Mouse (Mus musculus): ENCODE results near the gene Gm29609. TPM values are rescaled to one million over a fixed set of nuclear protein-coding genes. Genes with fewer than 3 reads are reported as not detected.

The Gm29609 gene
- polyA plus RNA-seq, 1 experiment: 2.1 TPM

DNA sequence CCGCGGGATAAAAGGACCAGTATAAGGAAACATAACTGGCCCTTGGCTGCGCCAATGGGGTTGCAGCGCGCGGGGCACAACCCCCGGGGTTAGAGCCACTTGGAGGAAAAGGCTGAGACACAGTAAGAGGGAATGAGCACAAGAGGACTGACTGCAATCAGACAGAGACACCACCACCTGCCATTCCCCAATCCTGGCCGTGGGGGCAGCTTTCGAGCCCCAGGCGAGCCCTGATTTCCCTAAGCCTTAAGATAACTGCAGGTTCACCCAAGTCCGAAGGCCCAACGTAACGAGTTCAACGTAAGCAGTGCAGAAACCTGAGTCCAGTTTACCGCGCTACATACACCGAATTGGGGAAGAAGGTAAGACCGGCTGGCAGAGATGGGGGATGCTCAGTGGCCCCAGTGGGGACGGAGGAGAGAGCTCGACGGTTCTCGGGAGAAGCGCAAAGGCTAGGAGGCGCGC, 378 bp downstream of the Gm29609 start:
- WGBS: under 1% methylated on average over 25 of the region's 25 CpGs
- Histone ChIP-seq H3K27ac (ENCODE audit: insufficient read depth, low read depth, low read length) (peak overlapping the region; percentile 89; the same call in 1 of the 2 replicates), H3K36me3 (ENCODE audit: control insufficient read depth, insufficient read depth, low read length) (no peaks in the 10 kb centered on the region), H3K4me3 (ENCODE audit: insufficient read depth, low read depth, low read length) (peak overlapping the region; percentile 82), H3K4me1 (ENCODE audit: control insufficient read depth, insufficient read depth, low read length) (peaks cover 4% of the 10 kb centered on the region; the same call in 1 of the 2 replicates), H3K27me3 (replicated peaks; ENCODE audit: control insufficient read depth, insufficient read depth, low read length) (no peaks in the 10 kb centered on the region)
- peak; percentile 48 for DNase-seq
- TF ChIP-seq POLR2A (IDR thresholded peaks at IDR 0.05; ENCODE audit: low read depth, low read length) (no peak), CTCF (conservative IDR thresholded peaks at IDR 0.05; ENCODE audit: insufficient read depth, insufficient read length, low read depth, low read length) (no peak)

- no peak overlapping the region for H3K4me3 ChIP-seq (ENCODE audit: insufficient read depth, low read depth, low read length)
- no peaks in the 10 kb centered on the region for H3K27me3 ChIP-seq (replicated peaks; ENCODE audit: control insufficient read depth, insufficient read depth, low read length)
- peaks cover 15% of the 10 kb centered on the region for H3K36me3 ChIP-seq (ENCODE audit: control insufficient read depth, insufficient read depth, low read length)
- WGBS: 92% methylated on average over 4 of the region's 4 CpGs
- no peak overlapping the region for H3K27ac ChIP-seq (ENCODE audit: insufficient read depth, low read depth, low read length)
- H3K4me1 ChIP-seq (ENCODE audit: control insufficient read depth, insufficient read depth, low read length): no peaks in the 10 kb centered on the region
- TF ChIP-seq POLR2A (IDR thresholded peaks at IDR 0.05; ENCODE audit: low read depth, low read length): no peak
- no peak for TF ChIP-seq CTCF (conservative IDR thresholded peaks at IDR 0.05; ENCODE audit: insufficient read depth, insufficient read length, low read depth, low read length)
- DNase-seq: no peak
Measured at GRCm38 (mm10) chr5:31168630-31169029, 11.1 kb downstream of the Gm29609 start.

GRCm38 (mm10) chr5:31164878-31165277, 14.8 kb downstream of the Gm29609 start:
- 95% methylated on average over 1 of the region's 1 CpGs for WGBS
- H3K36me3 ChIP-seq (ENCODE audit: control insufficient read depth, insufficient read depth, low read length): peaks cover 12% of the 10 kb centered on the region
- no peak overlapping the region for H3K4me3 ChIP-seq (ENCODE audit: insufficient read depth, low read depth, low read length)
- H3K27me3 ChIP-seq (replicated peaks; ENCODE audit: control insufficient read depth, insufficient read depth, low read length): no peaks in the 10 kb centered on the region
- no peak for DNase-seq
- no peaks in the 10 kb centered on the region for H3K4me1 ChIP-seq (ENCODE audit: control insufficient read depth, insufficient read depth, low read length)
- H3K27ac ChIP-seq (ENCODE audit: insufficient read depth, low read depth, low read length): no peak overlapping the region
- TF ChIP-seq POLR2A (IDR thresholded peaks at IDR 0.05; ENCODE audit: low read depth, low read length) (no peak), CTCF (conservative IDR thresholded peaks at IDR 0.05; ENCODE audit: insufficient read depth, insufficient read length, low read depth, low read length) (no peak)

DNA sequence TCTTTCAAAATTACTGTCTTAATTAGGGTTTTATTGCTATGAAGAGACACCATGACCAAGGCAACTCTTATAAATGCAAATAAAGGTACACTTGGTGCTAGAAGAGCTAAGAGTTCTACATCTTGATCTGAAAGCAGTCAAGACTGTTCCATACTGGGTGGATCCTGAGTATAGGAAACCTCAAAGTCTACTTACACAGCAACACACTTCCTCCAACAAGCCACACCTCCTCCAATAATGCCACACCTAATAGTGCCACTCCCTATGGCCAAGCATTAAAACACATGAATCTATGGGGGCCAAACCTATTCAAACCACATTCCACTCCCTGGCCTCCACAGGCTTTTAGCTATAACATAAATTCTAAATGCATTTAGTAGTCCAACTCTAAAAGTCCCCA, 17.2 kb downstream of the Gm29609 start:
- TF ChIP-seq POLR2A (IDR thresholded peaks at IDR 0.05; ENCODE audit: low read depth, low read length) (no peak), CTCF (conservative IDR thresholded peaks at IDR 0.05; ENCODE audit: insufficient read depth, insufficient read length, low read depth, low read length) (no peak)
- DNase-seq: no peak
- no peak overlapping the region for H3K27ac ChIP-seq (ENCODE audit: insufficient read depth, low read depth, low read length)
- H3K4me1 ChIP-seq (ENCODE audit: control insufficient read depth, insufficient read depth, low read length): no peaks in the 10 kb centered on the region
- H3K27me3 ChIP-seq (replicated peaks; ENCODE audit: control insufficient read depth, insufficient read depth, low read length): no peaks in the 10 kb centered on the region
- peaks cover 12% of the 10 kb centered on the region for H3K36me3 ChIP-seq (ENCODE audit: control insufficient read depth, insufficient read depth, low read length)
- no peak overlapping the region for H3K4me3 ChIP-seq (ENCODE audit: insufficient read depth, low read depth, low read length)

DNA sequence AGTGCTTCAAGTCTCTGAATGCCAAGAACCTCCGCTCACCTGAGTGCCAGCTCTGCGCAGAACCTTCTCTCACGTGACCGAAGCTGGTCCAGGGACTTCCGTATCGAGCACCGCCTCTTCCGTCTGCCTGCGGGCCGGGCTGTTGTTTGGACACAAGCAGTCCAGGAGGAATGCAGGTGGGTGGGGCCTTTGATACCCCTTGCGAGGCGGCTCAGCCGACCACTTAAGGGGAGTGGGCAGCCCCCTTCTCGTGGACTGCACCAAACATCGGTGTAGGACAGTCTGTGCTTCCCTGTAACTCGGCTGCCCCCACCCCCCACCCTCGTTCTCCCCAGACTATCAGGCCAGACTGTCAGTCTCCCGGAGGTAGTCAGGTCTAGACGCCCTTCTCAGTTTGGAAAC, 25.6 kb downstream of the Gm29609 start, which contains the start of gene Mpv17:
Gene Mpv17, minus strand, starts transcription at position 100 of the 402 bp plus-strand sequence.
- Histone ChIP-seq H3K36me3 (ENCODE audit: control insufficient read depth, insufficient read depth, low read length) (peaks cover 5% of the 10 kb centered on the region; the same call in 1 of the 2 replicates), H3K4me3 (ENCODE audit: insufficient read depth, low read depth, low read length) (peak within 1 kb of the TSS; percentile 82), H3K27me3 (replicated peaks; ENCODE audit: control insufficient read depth, insufficient read depth, low read length) (no peaks in the 10 kb centered on the region), H3K27ac (ENCODE audit: insufficient read depth, low read depth, low read length) (peak within 1 kb of the TSS; percentile 76), H3K4me1 (ENCODE audit: control insufficient read depth, insufficient read depth, low read length) (peaks cover 2% of the 10 kb centered on the region; the same call in 1 of the 2 replicates)
- WGBS: under 1% methylated on average over 19 of the region's 19 CpGs
- TF ChIP-seq POLR2A (IDR thresholded peaks at IDR 0.05; ENCODE audit: low read depth, low read length) (peak; percentile 53), CTCF (conservative IDR thresholded peaks at IDR 0.05; ENCODE audit: insufficient read depth, insufficient read length, low read depth, low read length) (no peak)
- DNase-seq: peak; percentile 94

DNA sequence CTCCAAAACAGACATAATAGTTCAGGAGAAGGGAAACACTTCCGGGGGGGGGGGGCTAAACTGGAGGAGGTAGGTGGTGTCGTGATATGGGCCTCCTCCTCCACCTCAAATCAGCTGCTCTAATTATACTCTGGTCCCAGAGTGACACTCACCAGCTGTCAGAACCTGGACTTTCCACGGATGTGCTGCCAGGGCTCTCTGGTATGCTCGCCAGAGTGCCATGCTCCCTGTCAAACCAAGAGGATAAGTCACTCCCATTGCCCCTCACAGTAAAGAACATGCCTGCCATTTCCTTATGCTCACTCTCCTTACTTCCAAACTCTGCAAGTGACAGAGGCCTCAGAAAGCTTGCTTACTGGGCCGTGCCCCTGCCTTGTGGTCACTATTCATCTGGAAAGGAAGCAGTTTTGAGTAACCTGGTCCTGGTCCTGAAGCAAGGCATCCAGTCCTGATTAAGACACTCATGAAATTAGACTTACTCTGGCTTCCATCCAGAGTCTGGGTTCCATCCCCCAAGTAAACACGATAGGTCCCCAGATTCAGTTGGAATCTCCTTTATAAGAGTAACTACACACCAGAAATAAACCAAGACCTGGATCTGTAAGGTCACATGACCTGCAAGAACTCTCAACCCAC, 26.1 kb downstream of the Gm29609 start:
- Histone ChIP-seq H3K4me3 (ENCODE audit: insufficient read depth, low read depth, low read length) (peak overlapping the region; percentile 82), H3K27ac (ENCODE audit: insufficient read depth, low read depth, low read length) (peak overlapping the region; percentile 28; the same call in 1 of the 2 replicates), H3K27me3 (replicated peaks; ENCODE audit: control insufficient read depth, insufficient read depth, low read length) (no peaks in the 10 kb centered on the region), H3K4me1 (ENCODE audit: control insufficient read depth, insufficient read depth, low read length) (peaks cover 2% of the 10 kb centered on the region; the same call in 1 of the 2 replicates), H3K36me3 (ENCODE audit: control insufficient read depth, insufficient read depth, low read length) (peaks cover 5% of the 10 kb centered on the region; the same call in 1 of the 2 replicates)
- DNase-seq: no peak
- WGBS: 15% methylated on average over 6 of the region's 6 CpGs
- no peak for TF ChIP-seq POLR2A (IDR thresholded peaks at IDR 0.05; ENCODE audit: low read depth, low read length)
- no peak for TF ChIP-seq CTCF (conservative IDR thresholded peaks at IDR 0.05; ENCODE audit: insufficient read depth, insufficient read length, low read depth, low read length)

GRCm38 (mm10) chr5:31151746-31152145, 28.0 kb downstream of the Gm29609 start:
- no peaks in the 10 kb centered on the region for H3K27me3 ChIP-seq (replicated peaks; ENCODE audit: control insufficient read depth, insufficient read depth, low read length)
- peaks cover 2% of the 10 kb centered on the region; the same call in 1 of the 2 replicates for H3K4me1 ChIP-seq (ENCODE audit: control insufficient read depth, insufficient read depth, low read length)
- no peak overlapping the region for H3K4me3 ChIP-seq (ENCODE audit: insufficient read depth, low read depth, low read length)
- WGBS: 77% methylated on average over 3 of the region's 3 CpGs
- TF ChIP-seq POLR2A (IDR thresholded peaks at IDR 0.05; ENCODE audit: low read depth, low read length): no peak
- TF ChIP-seq CTCF (conservative IDR thresholded peaks at IDR 0.05; ENCODE audit: insufficient read depth, insufficient read length, low read depth, low read length): no peak
- no peak overlapping the region for H3K27ac ChIP-seq (ENCODE audit: insufficient read depth, low read depth, low read length)
- DNase-seq: no peak
- no peaks in the 10 kb centered on the region for H3K36me3 ChIP-seq (ENCODE audit: control insufficient read depth, insufficient read depth, low read length)

Data from kidney, adult 2 months (tissue).